Comparison of ENCODE assay signal across 14 mouse cellular contexts in genomic region chr13:95442901-95443300, GRCm38 (mm10). TPM values are rescaled to one million over a fixed set of nuclear protein-coding genes. Genes with fewer than 3 reads are reported as not detected.
DNase-seq lines count a peak whose midpoint lies in the region; ATAC-seq and TF ChIP-seq lines count a peak whose summit lies in the region.
"Had no signal": no experiment of that assay in that cellular context is flagged by ENCODE, and none has a peak within 500 bp of the region (broad histone marks: within the 10 kb centered on the region; RNA-seq: fewer than 3 reads in every experiment).

No protein-coding gene starts in this region.

- H3K27me3 ChIP-seq in forebrain, embryonic 14.5 days (replicated peaks; ENCODE audit: control insufficient read depth, insufficient read depth, low read length) = peaks cover 5% of the 10 kb centered on the region; the same call in 1 of the 2 replicates
- peaks cover 35% of the 10 kb centered on the region for H3K27me3 ChIP-seq in kidney, embryonic 16.5 days (ENCODE audit: insufficient read depth, low read length)
- peaks cover 35% of the 10 kb centered on the region for H3K27me3 ChIP-seq in neural tube, embryonic 15.5 days (replicated peaks)
- H3K27me3 ChIP-seq in thymus, adult 2 months (ENCODE audit: control insufficient read depth, insufficient read depth, low read length) = no peaks in the 10 kb centered on the region; the same call in 1 of the 2 replicates

- no peaks in the 10 kb centered on the region for H3K36me3 ChIP-seq in forebrain, embryonic 14.5 days (ENCODE audit: control insufficient read depth, insufficient read depth, low read length)
- no peaks in the 10 kb centered on the region for H3K36me3 ChIP-seq in kidney, embryonic 16.5 days (ENCODE audit: insufficient read depth, low read length)
- no peaks in the 10 kb centered on the region for H3K36me3 ChIP-seq in neural tube, embryonic 15.5 days
- no peaks in the 10 kb centered on the region for H3K36me3 ChIP-seq in thymus, adult 2 months (ENCODE audit: control insufficient read depth, insufficient read depth, low read length)
- H3K36me3 ChIP-seq: G1E had no signal

- H3K4me2 ChIP-seq in forebrain, embryonic 14.5 days (ENCODE audit: low read length) = peak overlapping the region; percentile 91
- 0 out of 2 replicates have a peak overlapping the region, but pooled peaks have one; percentile 78 for H3K4me2 ChIP-seq in kidney, embryonic 16.5 days (replicated peaks; ENCODE audit: low read depth, low read length)
- H3K4me2 ChIP-seq in neural tube, embryonic 15.5 days = peak overlapping the region; percentile 94

- peaks cover 9% of the 10 kb centered on the region; the same call in 1 of the 2 replicates for H3K4me1 ChIP-seq in forebrain, embryonic 14.5 days (ENCODE audit: control insufficient read depth, insufficient read depth, low read length)
- peaks cover 8% of the 10 kb centered on the region; the same call in 1 of the 2 replicates for H3K4me1 ChIP-seq in kidney, embryonic 16.5 days (ENCODE audit: insufficient read depth, low read length)
- H3K4me1 ChIP-seq in neural tube, embryonic 15.5 days = peaks cover 19% of the 10 kb centered on the region
- H3K4me1 ChIP-seq in thymus, adult 2 months (replicated peaks; ENCODE audit: control insufficient read depth, insufficient read depth, low read length) = no peaks in the 10 kb centered on the region

- H3K9ac ChIP-seq in forebrain, embryonic 14.5 days (ENCODE audit: low read length) = no peak overlapping the region
- H3K9ac ChIP-seq in kidney, embryonic 16.5 days (replicated peaks; ENCODE audit: low read length) = no peak overlapping the region
- no peak overlapping the region for H3K9ac ChIP-seq in neural tube, embryonic 15.5 days (replicated peaks)

- ATAC-seq in forebrain, embryonic 14.5 days = 0 out of 2 replicates have a peak, but pooled peaks have one; percentile 18
- ATAC-seq in kidney, embryonic 16.5 days (ENCODE audit: low FRiP score, low TSS enrichment) = no peak
- no peak for ATAC-seq in neural tube, embryonic 15.5 days (ENCODE audit: low FRiP score)

- H3K27ac ChIP-seq in forebrain, embryonic 14.5 days (ENCODE audit: low read depth, low read length) = no peak overlapping the region
- H3K27ac ChIP-seq in kidney, embryonic 16.5 days (ENCODE audit: low read length) = no peak overlapping the region
- no peak overlapping the region for H3K27ac ChIP-seq in neural tube, embryonic 15.5 days (replicated peaks)
- H3K27ac ChIP-seq in thymus, adult 2 months (ENCODE audit: control insufficient read depth, insufficient read depth, low read length) = no peak overlapping the region

- no peak for TF ChIP-seq POLR2A in thymus, adult 2 months (IDR thresholded peaks at IDR 0.05; ENCODE audit: control insufficient read depth, extremely low read depth, insufficient read depth, low read length, poor library complexity)

- no peak for TF ChIP-seq CTCF in thymus, adult 2 months (IDR thresholded peaks at IDR 0.05; ENCODE audit: borderline replicate concordance, control insufficient read depth, extremely low read depth, insufficient read depth, low read length, poor library complexity)

- no peak overlapping the region for H3K4me3 ChIP-seq in forebrain, embryonic 14.5 days (ENCODE audit: low read depth, low read length)
- no peak overlapping the region; the same call in 1 of the 2 replicates for H3K4me3 ChIP-seq in kidney, embryonic 16.5 days (ENCODE audit: low read length)
- H3K4me3 ChIP-seq in neural tube, embryonic 15.5 days (replicated peaks) = peak overlapping the region; percentile 47
- no peak overlapping the region for H3K4me3 ChIP-seq in thymus, adult 2 months (ENCODE audit: control insufficient read depth, insufficient read depth, low read length)

- 6% methylated on average over 4 of the region's 4 CpGs for WGBS in forebrain, embryonic 14.5 days
- 19% methylated on average over 4 of the region's 4 CpGs for WGBS in kidney, embryonic 16.5 days
- WGBS in neural tube, embryonic 15.5 days = 29% methylated on average over 4 of the region's 4 CpGs
- WGBS in thymus, adult 2 months = 33% methylated on average over 4 of the region's 4 CpGs

- H3K9me3 ChIP-seq in forebrain, embryonic 14.5 days (replicated peaks; ENCODE audit: control insufficient read depth, low read length) = no peaks in the 10 kb centered on the region
- no peaks in the 10 kb centered on the region for H3K9me3 ChIP-seq in kidney, embryonic 16.5 days (ENCODE audit: low read length)
- no peaks in the 10 kb centered on the region for H3K9me3 ChIP-seq in neural tube, embryonic 15.5 days (replicated peaks)
- H3K9me3 ChIP-seq: G1E had no signal

- DNase-seq in kidney, adult 18-20 months = peak; percentile 9
- DNase-seq in kidney, postnatal 4 days = no peak
- no peak for DNase-seq in forebrain, embryonic 14.5 days (ENCODE audit: low spot score)
- DNase-seq in urinary bladder, postnatal 4 days (ENCODE audit: low spot score in 2 of 2) = no peak
- DNase-seq in lung, postnatal 10 days = no peak
- no peak for DNase-seq in thymus, adult 2 months
- DNase-seq: adrenal gland, postnatal 25 days; cerebellum, postnatal 36 days; thymus, postnatal 25 days had no signal

RNA-seq across cellular contexts. Expression of gene Crhbp, which starts 1.8 kb away (rescaled TPM):
- 0.75 and 1.1 TPM in 2 replicates for polyA plus RNA-seq in forebrain, embryonic 14.5 days (2014; fragmentation: Nextera tagmentation; extraction: Ambion mirVana)
- 0.09 and 0.17 TPM in 2 replicates for polyA plus RNA-seq in kidney, embryonic 16.5 days (2015; fragmentation: Nextera tagmentation; extraction: Ambion mirVana)
- polyA plus RNA-seq in neural tube, embryonic 15.5 days (2015; fragmentation: Nextera tagmentation; extraction: Ambion mirVana) = 6.5 and 7.5 TPM in 2 replicates
- polyA plus RNA-seq in thymus, adult 2 months (2012; rRNA removed) = 2.7 and 3.1 TPM in 2 replicates
- polyA plus RNA-seq: G1E; liver, adult 2 months had no signal

RNA-seq across cellular contexts. Expression of gene S100z, which starts 35.6 kb away (rescaled TPM):
- polyA plus RNA-seq in forebrain, embryonic 14.5 days (2014; fragmentation: Nextera tagmentation; extraction: Ambion mirVana) = not detected in 2 replicates
- not detected in 2 replicates for polyA plus RNA-seq in kidney, embryonic 16.5 days (2015; fragmentation: Nextera tagmentation; extraction: Ambion mirVana)
- not detected in 2 replicates for polyA plus RNA-seq in neural tube, embryonic 15.5 days (2015; fragmentation: Nextera tagmentation; extraction: Ambion mirVana)
- polyA plus RNA-seq in thymus, adult 2 months (2012; rRNA removed) = not detected in 2 replicates
- polyA plus RNA-seq: G1E; liver, adult 2 months; neural tube, embryonic 11.5 days had no signal
